Mouse (Mus musculus): ENCODE measurements around the gene Gins2.

The Gins2 gene

DNA sequence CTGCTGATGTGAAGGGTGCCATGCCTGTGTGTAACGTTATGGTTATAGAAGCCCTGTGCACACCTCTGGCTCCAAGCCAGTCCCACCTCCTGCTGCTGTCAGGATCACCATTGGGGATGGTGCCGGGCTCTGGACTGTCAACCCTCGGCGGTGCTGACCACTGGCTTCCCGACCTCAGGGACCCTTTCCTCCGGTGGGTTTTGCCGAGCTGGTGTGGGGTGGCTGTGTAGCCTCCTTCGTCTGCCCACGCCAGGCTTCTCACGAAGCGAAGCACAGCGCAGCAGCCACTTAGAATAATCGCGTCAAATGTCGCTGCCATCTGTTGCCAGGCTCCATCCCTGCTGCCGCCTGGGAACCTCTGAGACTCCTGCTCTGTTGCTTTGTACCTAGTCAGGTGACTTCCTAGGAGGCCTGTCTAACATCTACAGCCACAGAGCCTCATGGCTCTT is 40.8 kb downstream of the Gins2 start:
- DNase-seq (ENCODE audit: low spot score), result no peak

DNA sequence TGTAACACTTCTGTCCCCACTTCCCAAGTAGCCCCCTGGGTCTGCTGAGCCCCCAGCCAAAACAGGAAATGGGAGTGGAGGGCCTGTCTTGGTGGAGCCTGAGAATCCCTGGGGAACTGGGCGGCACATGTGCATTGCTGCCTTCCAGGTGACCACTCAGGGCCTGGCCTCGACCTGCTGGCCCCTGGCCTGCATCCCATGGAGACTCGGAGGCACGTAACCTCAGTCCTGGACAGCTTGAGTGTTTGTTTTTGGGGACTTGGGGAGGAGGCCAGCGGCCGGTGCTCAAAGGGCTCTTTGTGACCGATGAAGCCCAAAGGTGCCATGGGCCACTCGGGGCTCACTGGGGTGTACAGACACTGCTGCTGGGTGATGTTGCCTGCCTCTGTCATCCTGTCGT is 41.5 kb downstream of the Gins2 start:
- DNase-seq (ENCODE audit: low spot score), result no peak

DNA sequence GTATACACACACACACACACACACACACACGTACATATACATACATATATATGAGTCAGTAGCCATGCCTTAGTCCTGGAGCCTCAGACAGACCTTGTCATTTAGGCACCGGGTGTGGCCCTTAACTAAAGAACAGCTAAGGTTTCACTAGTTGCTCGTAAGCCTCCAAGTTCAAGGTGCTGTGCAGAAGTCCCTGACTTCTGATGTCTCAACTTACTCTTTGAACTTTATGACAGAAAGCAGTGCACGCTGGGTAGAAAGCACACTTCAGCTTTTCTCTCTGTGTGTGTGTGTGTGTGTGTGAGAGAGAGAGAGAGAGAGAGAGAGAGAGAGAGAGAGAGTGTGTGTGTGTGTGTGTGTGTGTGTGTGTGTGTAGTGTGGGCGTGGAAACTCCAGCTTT is 44.9 kb downstream of the Gins2 start:
- DNase-seq (ENCODE audit: low spot score), result no peak

DNA sequence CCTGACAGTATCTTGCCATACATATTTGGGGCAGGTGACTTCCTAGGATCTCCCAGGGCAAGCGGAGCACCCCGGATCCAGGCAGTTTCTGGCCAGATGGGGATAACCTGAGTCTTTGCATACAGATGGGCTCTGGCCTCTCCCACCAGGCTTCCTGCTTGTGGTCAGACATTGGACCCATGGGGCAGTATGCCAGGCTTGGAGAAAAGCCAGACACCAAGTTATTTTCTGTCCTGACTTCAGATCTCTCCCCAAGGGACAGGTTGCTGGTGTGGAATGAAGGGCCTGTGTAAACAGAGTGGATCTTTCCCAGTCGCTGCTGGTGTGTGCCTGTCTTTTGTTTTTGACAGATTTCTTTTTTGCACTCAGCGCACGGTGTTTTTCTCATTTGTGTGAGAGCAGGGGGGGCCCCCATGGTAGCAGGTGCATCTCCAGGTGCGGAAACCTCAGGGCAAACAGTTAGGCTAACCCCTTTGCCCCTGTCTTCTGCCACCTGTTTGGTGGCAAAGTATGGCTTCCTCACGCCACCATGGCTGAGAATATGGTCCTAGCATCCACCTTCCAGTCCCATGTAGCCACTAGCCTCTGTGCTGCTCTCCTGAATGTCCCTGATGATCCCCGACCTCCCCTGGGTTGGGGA is 45.6 kb downstream of the Gins2 start:
- DNase-seq (ENCODE audit: low spot score), result no peak

DNA sequence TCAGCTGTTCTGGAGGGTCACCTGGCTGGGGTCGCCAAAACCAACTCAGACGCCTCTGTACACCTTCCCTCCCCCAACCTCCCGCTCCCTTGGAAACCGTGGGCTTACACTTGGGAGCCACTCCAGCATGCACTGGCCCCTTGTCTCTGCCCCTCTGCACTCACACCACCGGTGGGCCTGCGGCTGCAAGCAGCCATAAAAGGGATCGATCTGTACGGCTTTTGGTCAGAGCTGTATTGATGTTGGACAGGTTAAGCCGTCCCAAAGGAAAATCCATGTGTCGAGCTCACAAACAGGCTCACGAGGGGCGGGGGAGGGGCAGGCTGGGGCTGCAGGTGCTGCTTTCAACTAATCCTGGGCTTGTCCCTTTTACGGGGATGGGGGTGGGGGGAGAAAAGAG is 46.1 kb downstream of the Gins2 start:
- no peak for DNase-seq (ENCODE audit: low spot score)

DNA sequence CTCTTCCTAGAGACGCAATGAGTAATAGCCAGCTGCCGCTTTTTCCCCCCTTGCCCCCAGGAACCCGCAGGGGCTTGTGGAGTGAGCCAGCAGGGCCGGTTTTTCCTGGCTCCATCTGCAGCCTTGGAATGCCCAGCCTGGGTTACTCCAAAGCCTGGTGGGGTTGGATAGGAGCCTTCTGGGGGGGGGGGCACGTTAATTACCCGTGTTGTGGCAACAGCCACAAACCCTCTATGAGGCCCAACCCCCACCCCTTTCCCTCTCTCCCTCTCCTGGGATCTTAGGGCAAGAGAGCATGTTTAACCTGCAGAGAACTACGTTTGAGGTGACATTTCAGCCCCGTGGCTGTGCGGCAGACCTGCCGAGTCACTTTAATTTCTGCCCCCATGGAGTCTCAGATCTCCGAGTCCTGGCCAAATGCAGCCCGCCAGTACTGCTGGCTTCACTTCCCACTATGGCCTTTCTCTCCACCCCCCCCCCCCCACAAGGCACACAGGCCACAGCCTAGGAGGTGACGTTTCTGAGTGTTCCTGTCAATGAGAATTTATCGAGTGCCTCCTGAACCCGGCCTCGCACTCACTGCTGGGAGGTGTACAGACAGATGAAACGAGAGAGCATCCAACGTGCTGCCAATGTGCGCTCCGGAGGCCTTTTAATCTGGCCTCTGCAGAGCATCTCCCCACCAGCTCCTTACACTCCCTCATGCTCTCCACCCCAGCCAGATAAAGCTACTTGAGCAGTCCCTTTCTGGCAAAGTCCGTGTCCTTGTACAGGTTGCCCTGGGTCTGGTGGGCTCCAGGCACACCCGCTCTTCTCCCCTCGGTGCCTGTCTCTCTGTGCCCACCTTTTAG is 49.1 kb downstream of the Gins2 start:
- DNase-seq (ENCODE audit: low spot score), result no peak

DNA sequence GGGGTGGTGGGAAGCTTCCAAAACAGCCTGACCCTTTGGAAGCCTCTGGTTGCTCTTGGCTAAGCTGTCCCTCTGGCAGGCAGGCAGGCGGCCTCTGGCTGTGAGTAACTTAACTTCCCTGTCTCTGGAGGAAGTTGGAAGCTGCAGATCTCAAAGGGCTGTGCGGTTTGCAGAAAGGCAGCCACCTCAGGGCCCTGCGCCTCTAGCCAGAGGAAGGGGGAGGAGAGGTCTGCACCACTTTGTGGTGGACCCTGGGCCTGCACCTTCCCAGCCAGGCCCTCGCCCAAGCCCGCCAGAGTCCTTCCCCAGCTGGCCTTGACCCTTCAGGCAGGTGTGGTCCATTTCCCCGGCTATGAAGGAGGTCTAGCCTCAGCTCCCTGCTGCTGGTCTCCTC is 49.7 kb downstream of the Gins2 start:
- DNase-seq (ENCODE audit: low spot score), result no peak

DNA sequence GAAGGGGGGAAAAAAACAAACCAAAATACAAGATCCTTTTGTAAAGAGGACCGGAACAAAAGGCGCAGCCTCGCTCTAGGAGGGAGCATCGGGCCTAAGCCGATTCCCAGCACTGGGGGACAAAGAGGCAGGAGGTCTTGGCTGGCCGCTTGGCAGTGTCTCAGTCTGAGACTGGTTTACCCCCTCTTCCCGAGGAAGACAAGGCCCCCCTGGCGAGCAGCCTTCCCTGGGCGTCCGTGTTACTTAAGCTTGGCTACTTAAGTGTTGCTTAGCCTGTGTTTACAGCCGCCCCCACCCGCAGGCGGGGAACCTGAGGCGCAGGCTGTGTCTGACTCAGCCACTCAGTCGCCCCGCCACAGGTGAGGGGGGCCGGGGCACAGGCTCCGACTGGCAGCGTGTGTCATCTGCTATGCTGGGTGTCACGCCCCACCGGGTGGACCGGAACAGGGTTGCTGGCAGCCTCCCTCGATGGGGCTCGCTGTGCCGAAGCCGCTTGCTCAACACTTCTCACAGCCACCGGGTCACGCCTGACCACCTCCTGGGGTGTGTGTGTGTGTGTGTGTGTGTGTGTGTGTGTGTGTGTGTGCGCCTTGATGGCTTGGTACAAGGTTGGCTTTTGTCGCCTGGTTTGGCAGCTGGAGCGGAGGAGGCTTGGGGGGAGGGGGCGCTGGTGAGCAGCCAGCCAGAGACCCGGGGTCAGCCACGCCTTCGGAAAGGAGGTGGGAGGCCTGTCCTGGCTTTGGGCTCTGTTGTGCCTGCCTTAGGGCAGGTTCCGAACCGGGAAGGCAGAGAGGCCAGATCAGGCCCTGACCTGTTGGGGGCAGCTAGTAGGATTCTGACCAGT is 50.5 kb downstream of the Gins2 start:
- no peak for DNase-seq (ENCODE audit: low spot score)

DNA sequence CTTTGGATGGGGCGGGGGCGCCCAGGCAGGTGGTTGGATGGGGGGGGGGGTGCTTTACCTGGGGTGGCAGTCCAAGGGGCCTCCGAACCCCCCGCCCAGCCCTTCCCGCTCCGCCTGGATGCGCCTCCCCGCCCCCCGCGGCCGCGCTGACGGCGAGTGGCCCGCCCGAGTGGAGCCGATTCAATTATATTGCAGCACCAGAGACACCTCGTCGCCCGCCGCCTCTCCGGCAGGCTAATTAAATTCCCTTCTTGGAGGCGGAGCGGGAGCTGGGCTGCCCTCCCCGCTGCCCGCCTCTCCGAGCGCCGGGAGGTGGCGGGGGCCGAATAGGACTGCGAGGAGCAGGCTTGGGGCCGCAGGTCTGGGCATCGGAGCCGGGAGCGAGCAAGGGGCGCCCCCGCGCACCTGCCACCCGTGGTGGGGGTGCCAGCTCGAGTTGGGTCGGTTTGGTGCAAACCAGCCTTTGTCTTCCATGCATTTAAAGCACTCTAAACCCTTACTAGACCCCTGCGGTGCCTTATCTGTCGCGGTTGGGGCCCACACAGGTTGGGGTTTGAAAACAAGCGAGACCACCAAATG is 51.2 kb downstream of the Gins2 start:
- DNase-seq (ENCODE audit: low spot score), result no peak

DNA sequence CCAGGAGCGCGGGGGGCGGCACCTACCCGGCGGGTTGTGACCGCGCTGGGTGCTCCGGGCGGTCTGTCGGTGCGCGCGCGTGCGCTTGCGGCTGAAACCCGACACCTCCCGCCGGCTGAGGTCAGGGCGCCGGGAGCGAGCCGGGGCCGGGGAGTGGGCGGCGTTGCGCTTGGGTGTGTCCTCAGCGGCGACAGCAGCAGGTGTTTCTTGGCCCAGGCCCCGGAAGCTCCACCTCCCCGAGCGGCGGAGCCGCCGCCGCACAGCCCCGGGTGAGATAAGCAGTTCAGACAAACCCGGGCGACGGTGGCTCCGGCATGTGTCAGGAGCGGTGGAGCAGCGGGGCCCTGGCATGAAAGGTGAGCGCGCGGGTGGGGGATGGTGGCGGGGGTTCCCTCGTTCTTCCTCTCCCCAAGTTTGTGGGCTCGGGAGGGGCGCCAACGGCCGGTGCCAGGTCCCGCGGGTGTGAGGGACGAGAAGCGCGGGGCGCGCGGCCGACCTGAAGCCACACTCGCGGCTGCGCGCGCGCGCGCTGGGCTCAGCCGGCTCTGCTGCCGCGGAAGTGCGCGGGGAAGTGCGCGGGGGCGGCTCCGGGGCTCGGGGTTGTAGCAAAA is 51.8 kb downstream of the Gins2 start:
- peak; percentile 49 for DNase-seq (ENCODE audit: low spot score)

DNA sequence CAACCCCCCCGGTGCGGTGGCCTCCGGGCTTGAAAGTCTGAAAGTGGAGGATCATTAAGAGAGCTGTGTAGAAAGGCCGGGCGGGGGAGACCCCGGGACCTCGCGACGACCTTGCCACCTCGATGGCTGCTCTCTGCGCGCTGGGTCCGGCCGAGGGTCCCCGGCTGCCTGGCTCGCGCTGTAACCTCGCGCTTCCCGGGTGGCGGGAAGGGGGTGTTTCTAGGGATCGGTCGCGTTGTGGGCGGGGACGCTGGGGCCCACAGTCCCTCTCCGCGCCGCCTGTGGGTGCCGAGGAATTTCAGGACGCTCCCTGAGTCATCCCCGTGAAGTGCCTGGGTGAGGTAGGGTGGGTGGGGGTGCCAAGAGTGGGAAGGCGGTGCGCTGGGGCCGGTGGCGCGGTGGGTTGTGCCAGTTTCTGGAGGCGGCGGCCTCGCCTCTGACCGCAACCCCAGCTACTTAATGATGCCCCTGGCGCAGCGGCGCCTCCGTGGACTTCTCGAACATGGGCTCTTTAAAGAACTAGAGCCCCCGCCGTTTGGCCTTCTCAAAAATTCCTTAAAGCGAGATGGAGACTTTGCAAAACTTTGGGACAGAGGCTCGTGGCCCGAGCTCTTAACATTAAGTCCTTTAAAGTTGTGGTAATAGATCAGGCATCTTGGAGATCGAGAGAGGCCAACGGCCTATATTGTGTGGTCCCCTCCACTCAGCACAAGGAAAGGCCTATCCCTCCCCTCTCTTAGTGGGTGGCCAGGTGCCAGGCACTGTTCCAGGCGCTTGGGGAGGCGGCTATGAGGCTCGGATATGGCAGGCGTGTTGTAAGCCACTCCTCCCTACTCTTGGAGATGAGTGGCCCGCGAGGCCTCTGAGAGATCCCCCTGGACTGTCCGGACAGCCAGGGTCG is 52.5 kb downstream of the Gins2 start:
- no peak for DNase-seq (ENCODE audit: low spot score)

DNA sequence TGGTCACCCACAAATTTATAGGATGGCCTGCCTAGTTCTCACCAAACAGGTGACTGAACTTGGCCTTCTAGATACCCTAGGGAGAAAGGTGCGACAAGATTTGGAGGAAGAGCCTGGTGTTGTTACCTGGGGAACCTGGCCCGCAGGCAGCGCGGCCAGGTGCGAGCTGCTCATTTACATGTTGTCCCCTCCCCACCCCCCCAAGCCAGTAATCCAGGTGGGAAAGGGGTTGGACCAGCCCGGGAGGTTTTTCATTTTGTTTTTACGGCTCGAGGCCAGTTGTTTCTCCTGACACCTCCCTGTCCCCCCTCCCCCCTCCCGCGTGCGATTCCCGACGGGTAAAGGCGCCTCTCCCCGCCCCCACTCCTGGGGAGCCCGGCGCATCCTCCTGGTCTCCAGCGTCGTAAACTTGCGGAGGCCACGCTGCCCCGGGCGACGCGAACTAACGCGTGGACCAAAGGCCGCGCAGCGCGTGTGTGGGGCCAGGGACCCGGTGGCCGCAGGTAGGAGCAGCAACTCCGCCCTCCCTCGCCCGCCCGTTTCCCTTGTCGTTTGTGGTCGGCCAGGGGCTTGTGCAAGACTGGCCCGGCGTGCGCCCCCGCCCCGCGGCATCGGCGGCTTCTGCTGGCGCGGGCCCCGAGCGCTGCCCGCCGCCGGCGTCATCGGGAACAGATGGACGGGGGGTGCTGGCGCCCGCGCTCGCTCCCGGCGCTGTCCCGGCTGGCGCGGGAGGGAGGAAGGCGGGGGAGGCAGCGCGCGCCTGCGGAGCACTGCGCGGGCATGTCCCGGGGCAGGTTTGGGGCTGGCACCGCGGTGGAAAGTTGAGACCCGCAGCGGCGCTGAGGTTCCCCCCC is 53.4 kb downstream of the Gins2 start:
- no peak for DNase-seq (ENCODE audit: low spot score)

DNA sequence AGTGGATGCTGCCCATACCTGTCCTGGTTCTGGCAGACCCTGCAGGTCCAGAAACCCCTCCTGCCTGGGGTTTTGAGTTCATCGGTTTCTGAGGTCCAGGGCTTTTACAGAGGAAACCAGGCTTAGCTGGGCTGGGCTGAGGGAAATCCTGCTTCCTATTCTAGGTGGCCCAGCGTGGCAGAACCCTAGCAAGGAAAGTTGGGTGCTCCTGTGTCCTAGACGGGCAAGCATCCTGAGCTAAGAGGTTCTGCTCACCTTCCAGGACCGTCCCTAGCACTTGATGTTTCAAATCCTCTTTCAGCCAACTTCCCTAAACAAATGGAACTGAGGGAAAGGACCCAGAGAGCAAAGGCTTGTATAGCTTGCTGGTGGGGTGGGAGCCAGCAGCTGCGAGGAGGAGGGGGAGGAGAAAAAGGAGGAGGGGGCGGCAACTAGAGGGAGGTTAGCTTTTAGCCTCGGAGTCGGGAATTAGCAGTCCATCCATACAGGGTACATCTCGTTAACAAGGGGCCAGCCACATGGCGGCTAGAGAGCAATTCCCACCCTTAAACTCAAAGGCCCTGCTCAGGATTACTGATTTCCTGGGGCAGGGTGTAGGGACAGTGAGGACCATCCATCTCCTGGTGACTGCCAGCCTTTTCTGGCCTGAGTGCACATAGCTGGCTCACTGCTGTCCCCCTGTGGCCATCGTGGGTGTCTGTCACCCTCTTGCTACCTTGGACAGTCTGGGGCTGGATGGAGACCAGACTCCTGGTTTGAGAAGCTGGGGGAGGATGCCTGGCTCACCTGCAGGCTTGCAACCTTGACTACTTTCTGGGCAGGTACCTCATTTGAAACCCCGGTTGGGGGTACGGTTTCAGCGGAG is 54.4 kb downstream of the Gins2 start:
- DNase-seq (ENCODE audit: low spot score), result peak; percentile 62

DNA sequence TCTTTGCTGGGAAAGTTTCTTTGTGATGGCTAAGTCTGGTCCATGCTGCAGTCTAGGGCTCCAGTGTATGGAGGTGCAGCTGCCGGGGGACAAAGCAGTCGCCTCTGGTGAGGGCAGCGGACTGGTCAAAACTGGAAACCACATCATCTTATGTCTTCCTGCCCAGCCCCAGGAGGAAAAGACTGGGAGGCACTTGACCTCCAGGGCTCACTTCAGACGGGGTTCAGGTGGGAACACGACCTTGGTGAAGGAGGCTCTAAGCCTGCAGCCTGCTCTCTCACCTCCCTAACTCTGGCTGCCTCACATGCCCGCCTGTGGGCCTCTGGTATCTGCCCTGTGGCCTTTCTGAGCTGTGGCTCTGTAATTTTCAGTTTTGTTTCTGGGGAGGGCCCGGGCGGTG is 55.0 kb downstream of the Gins2 start:
- DNase-seq (ENCODE audit: low spot score), result no peak

DNA sequence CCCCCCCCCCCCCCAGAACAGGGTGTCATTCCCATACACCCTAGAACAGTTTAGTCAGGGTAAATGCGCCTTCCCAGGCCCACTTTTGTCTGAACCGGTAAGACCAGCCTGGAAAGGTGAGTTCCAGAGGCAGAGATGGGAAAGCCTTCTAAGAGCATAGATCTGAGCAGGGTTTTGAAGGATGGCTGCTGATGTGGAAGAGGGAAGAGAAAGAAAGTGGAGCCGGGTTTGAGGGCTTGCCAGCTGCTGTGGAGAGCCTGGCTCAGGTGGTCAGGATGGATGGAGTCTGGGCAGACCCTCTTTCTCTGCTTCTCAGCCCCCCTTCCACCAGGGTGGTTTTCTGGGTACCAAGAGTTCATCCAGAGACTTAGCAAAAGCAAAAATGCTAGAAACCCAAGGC is 55.7 kb downstream of the Gins2 start:
- no peak for DNase-seq (ENCODE audit: low spot score)

DNA sequence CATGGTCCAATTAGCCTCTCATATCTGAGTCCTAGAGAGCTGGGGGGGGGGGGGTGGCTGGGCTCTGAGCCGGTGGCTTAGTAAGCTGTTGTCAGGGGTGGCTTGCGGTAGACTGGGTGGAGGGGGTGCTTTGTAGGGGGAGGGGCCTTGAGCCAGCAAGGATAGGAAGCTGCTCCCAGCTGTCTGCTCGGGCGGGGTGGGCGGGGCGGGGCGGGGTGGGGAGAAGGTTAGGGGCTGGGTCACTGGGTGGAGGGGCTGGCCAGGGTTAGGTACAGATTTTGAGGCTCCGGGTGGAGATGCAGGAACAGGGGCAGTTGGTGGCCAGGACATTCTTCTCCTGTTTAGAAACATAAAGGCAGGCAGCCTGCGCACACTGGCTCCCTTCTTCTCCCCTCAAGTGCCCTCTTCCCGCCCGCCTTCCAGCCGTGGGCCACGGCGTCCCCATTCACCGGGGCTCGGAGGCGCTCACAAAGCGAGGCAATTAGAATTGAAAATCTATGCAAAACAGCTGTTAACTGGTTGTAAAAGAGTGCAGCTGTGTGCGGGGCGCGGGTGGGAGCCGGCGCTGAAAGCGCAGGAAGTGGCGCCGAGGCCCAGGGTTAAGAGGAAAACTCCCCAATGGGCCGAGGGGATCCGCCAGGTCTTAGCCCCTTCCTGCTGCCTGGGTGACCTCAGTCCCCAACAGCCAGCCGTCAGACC is 56.4 kb downstream of the Gins2 start:
- no peak for DNase-seq (ENCODE audit: low spot score)

DNA sequence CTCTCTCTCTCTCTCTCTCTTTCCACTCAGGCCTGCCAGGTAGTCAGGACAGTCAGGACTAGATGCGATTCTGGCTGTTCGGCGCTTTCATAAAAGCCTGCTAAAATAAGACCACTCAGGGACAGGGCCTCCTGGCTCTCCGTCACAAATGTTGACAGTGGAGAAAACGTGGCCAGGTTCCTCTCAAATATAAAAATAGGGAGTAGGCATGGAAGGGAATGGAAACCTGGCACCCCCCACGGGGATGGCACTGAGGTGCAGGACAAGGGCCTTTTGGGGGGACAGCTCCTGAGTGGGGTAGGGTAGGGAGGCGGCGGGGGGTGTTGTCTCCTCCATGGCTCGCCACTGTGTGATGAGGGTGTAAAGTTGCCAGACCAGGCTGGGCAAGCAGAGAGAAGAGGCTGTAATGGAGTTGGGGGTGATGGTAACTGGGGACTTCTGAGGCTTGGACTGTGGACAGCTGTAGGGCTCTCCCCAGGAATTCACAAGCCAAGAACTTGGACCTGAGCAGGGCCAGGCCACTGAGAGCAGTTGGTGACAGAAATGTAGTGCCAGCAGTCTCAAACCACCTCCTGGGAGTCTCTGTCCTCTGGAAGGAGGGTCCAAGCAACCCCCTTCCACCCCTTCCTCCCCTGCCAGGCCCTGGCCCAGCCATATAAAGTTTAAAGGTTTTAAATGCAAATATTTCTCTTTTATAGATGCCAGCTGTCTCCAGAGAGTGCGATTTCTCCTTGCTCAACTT is 57.2 kb downstream of the Gins2 start:
- DNase-seq (ENCODE audit: low spot score), result no peak

Measured in ovary, postnatal 10 days (tissue).